Mouse (Mus musculus): ENCODE measurements around the gene Tjap1.

The Tjap1 gene

GRCm38 (mm10) chr17:46283140-46283539, 314 bp upstream of the Tjap1 start:
- no peak for DNase-seq (ENCODE audit: low read depth)

- DNase-seq (ENCODE audit: low read depth) = no peak
Measured at GRCm38 (mm10) chr17:46278011-46278765, 4.6 kb downstream of the Tjap1 start.

GRCm38 (mm10) chr17:46277586-46277985, 5.2 kb downstream of the Tjap1 start:
- DNase-seq (ENCODE audit: low read depth) = no peak

- DNase-seq (ENCODE audit: low read depth) = no peak
Measured at GRCm38 (mm10) chr17:46275506-46275905, 7.3 kb downstream of the Tjap1 start.

GRCm38 (mm10) chr17:46275034-46275433, 7.8 kb downstream of the Tjap1 start:
- DNase-seq (ENCODE audit: low read depth) = no peak

GRCm38 (mm10) chr17:46274465-46274864, 8.4 kb downstream of the Tjap1 start:
- DNase-seq (ENCODE audit: low read depth) = no peak

GRCm38 (mm10) chr17:46273803-46274236, 9.0 kb downstream of the Tjap1 start:
- no peak for DNase-seq (ENCODE audit: low read depth)

- DNase-seq (ENCODE audit: low read depth) = no peak
Measured at GRCm38 (mm10) chr17:46272675-46273074, 10.2 kb downstream of the Tjap1 start.

- DNase-seq (ENCODE audit: low read depth) = no peak
Measured at GRCm38 (mm10) chr17:46272058-46272457, 10.8 kb downstream of the Tjap1 start.

- DNase-seq (ENCODE audit: low read depth) = no peak
Measured at GRCm38 (mm10) chr17:46269771-46270534, 12.9 kb downstream of the Tjap1 start.

GRCm38 (mm10) chr17:46268026-46268720, 14.7 kb downstream of the Tjap1 start:
- DNase-seq (ENCODE audit: low read depth) = no peak

- no peak for DNase-seq (ENCODE audit: low read depth)
Measured at GRCm38 (mm10) chr17:46267511-46267910, 15.3 kb downstream of the Tjap1 start.

GRCm38 (mm10) chr17:46266986-46267385, 15.8 kb downstream of the Tjap1 start:
- no peak for DNase-seq (ENCODE audit: low read depth)

GRCm38 (mm10) chr17:46265918-46266618, 16.8 kb downstream of the Tjap1 start:
- no peak for DNase-seq (ENCODE audit: low read depth)

GRCm38 (mm10) chr17:46265502-46265901, 17.3 kb downstream of the Tjap1 start:
- DNase-seq (ENCODE audit: low read depth) = no peak

GRCm38 (mm10) chr17:46262201-46262694, 20.6 kb downstream of the Tjap1 start:
- no peak for DNase-seq (ENCODE audit: low read depth)

GRCm38 (mm10) chr17:46259675-46260074, 23.2 kb downstream of the Tjap1 start:
- DNase-seq (ENCODE audit: low read depth) = no peak

- no peak for DNase-seq (ENCODE audit: low read depth)
Measured at GRCm38 (mm10) chr17:46258279-46259053, 24.4 kb downstream of the Tjap1 start.

GRCm38 (mm10) chr17:46255147-46255546, 27.7 kb downstream of the Tjap1 start:
- no peak for DNase-seq (ENCODE audit: low read depth)

GRCm38 (mm10) chr17:46254106-46254505, 28.7 kb downstream of the Tjap1 start:
- DNase-seq (ENCODE audit: low read depth) = no peak

GRCm38 (mm10) chr17:46253452-46254084, 29.3 kb downstream of the Tjap1 start, which contains the start of gene Lrrc73:
Lrrc73 (plus strand) TSS chr17:46253531.
- DNase-seq (ENCODE audit: low read depth) = peak; percentile 67
